Mouse (Mus musculus) testis, postnatal 10 days (tissue): Measurements from ENCODE around the gene Spred1.

ENCODE experiments used
- DNase-seq: peaks from one replicate; pipeline ENCODE4 v3.0.0; 2021; ENCODE audit warnings: low spot score

Spred1 gene

GRCm38 (mm10) chr2:117190915-117191314 lies 69.7 kb downstream of the Spred1 start:
- no peak for DNase-seq

GRCm38 (mm10) chr2:117194309-117194708 lies 73.1 kb downstream of the Spred1 start:
- DNase-seq = no peak

GRCm38 (mm10) chr2:117195151-117195550 lies 74.0 kb downstream of the Spred1 start:
- no peak for DNase-seq

GRCm38 (mm10) chr2:117195578-117195977 lies 74.4 kb downstream of the Spred1 start:
- DNase-seq = no peak

GRCm38 (mm10) chr2:117200869-117201338 lies 79.7 kb downstream of the Spred1 start:
- DNase-seq = no peak

GRCm38 (mm10) chr2:117203350-117203749 lies 82.2 kb downstream of the Spred1 start:
- no peak for DNase-seq

- DNase-seq = no peak
Observed at GRCm38 (mm10) chr2:117204534-117204933, 83.4 kb downstream of the Spred1 start.

GRCm38 (mm10) chr2:117205066-117205465 lies 83.9 kb downstream of the Spred1 start:
- DNase-seq = no peak

GRCm38 (mm10) chr2:117210416-117211085 lies 89.4 kb downstream of the Spred1 start:
- DNase-seq = no peak

GRCm38 (mm10) chr2:117216152-117216551 lies 95.0 kb downstream of the Spred1 start:
- DNase-seq = no peak

- DNase-seq = no peak
Observed at GRCm38 (mm10) chr2:117217695-117218216, 96.6 kb downstream of the Spred1 start.

- no peak for DNase-seq
Observed at GRCm38 (mm10) chr2:117219536-117219935, 98.4 kb downstream of the Spred1 start.

GRCm38 (mm10) chr2:117222651-117223050 lies 101.5 kb downstream of the Spred1 start:
- no peak for DNase-seq

- DNase-seq = no peak
Observed at GRCm38 (mm10) chr2:117228601-117229125, 107.5 kb downstream of the Spred1 start.

GRCm38 (mm10) chr2:117230261-117230660 lies 109.1 kb downstream of the Spred1 start:
- no peak for DNase-seq

GRCm38 (mm10) chr2:117231257-117231656 lies 110.1 kb downstream of the Spred1 start:
- DNase-seq = peak; percentile 95
